Mouse (Mus musculus): ENCODE measurements around the gene Degs2. TPM values are rescaled to one million over a fixed set of nuclear protein-coding genes. Genes with fewer than 3 reads are reported as not detected.

The Degs2 gene
- polyA plus RNA-seq, 2 experiments = 0.18 TPM; not detected in 1

DNA sequence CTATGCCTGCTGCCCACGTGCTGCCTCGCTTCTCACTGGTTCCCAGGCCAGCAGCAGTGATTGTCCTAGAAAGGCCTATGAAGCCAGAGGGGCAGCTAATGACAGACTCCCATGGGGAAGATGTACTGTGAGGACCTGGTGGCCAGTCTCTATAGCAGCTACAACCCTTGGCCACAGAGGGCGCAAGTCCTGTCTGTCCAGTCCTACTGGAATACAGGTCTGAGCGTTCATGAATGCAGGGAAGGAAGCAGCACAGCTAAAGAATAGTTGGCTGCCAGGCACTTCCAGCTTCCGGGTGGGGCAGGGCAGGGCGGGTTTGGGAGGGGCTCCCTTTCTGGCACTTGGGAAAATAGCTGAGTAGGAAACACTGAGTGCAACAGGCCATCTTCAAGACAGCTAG, 15.2 kb downstream of the Degs2 start:
- TF ChIP-seq EP300 (IDR thresholded peaks at IDR 0.05; ENCODE audit: low read depth) (no peak), CTCF (IDR thresholded peaks at IDR 0.05; ENCODE audit: low read depth) (peak; percentile 31; the same call in 1 of the 2 replicates)
- Histone ChIP-seq H3K9ac (replicated peaks) (no peak overlapping the region), H3K9me3 (ENCODE audit: control insufficient read depth, low read length) (no peaks in the 10 kb centered on the region), H3K27me3 (ENCODE audit: control insufficient read depth, insufficient read depth, low read length) (no peaks in the 10 kb centered on the region), H3K36me3 (replicated peaks; ENCODE audit: control insufficient read depth, insufficient read depth, low read depth) (no peaks in the 10 kb centered on the region), H3K4me1 (replicated peaks; ENCODE audit: control insufficient read depth in 2 of 2, insufficient read depth in 2 of 2, low read length in 1 of 2) (no peaks in the 10 kb centered on the region), H3K4me3 (ENCODE audit: insufficient read depth in 1 of 2, low read depth in 2 of 2, low read length in 2 of 2) (no peak overlapping the region), H3K27ac (no peak overlapping the region), H3K4me2 (ENCODE audit: low read depth) (no peak overlapping the region)
- DNase-seq (ENCODE audit: low read depth in 3 of 3, low spot score in 3 of 3) = no peak
- WGBS (ENCODE audit: insufficient replicate concordance) = 62% methylated on average over 6 of the region's 6 CpGs
- ATAC-seq (ENCODE audit: insufficient read depth) = no peak

DNA sequence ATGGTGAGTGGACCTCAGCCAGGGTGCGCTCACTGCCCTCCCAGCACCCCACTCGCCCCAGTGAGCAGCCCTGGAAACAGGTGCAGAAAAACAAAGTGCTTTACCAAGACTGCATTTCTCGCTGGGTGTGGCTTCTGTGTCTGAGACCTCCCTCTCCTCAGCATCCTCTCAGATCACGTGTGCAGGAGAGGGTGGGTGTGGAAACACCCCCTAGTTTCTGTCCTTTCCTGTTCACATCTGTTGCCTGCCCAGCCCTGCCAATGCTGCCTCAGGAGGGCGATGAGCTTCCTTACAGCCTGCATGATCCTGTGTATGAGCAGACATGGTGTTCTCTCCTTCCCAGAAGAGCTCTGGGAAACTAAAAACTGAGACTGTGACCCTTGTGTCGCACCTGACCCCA, 15.7 kb downstream of the Degs2 start:
- no peak for DNase-seq (ENCODE audit: low read depth in 3 of 3, low spot score in 3 of 3)
- no peak overlapping the region for H3K4me2 ChIP-seq (ENCODE audit: low read depth)
- no peaks in the 10 kb centered on the region for H3K27me3 ChIP-seq (ENCODE audit: control insufficient read depth, insufficient read depth, low read length)
- no peaks in the 10 kb centered on the region for H3K4me1 ChIP-seq (replicated peaks; ENCODE audit: control insufficient read depth in 2 of 2, insufficient read depth in 2 of 2, low read length in 1 of 2)
- H3K9me3 ChIP-seq (ENCODE audit: control insufficient read depth, low read length) = no peaks in the 10 kb centered on the region
- no peak overlapping the region for H3K9ac ChIP-seq (replicated peaks)
- no peak for ATAC-seq (ENCODE audit: insufficient read depth)
- 47% methylated on average over 6 of the region's 6 CpGs for WGBS (ENCODE audit: insufficient replicate concordance)
- TF ChIP-seq EP300 (IDR thresholded peaks at IDR 0.05; ENCODE audit: low read depth) (no peak), CTCF (IDR thresholded peaks at IDR 0.05; ENCODE audit: low read depth) (no peak)
- no peaks in the 10 kb centered on the region for H3K36me3 ChIP-seq (replicated peaks; ENCODE audit: control insufficient read depth, insufficient read depth, low read depth)
- H3K27ac ChIP-seq = no peak overlapping the region
- no peak overlapping the region for H3K4me3 ChIP-seq (ENCODE audit: insufficient read depth in 1 of 2, low read depth in 2 of 2, low read length in 2 of 2)

DNA sequence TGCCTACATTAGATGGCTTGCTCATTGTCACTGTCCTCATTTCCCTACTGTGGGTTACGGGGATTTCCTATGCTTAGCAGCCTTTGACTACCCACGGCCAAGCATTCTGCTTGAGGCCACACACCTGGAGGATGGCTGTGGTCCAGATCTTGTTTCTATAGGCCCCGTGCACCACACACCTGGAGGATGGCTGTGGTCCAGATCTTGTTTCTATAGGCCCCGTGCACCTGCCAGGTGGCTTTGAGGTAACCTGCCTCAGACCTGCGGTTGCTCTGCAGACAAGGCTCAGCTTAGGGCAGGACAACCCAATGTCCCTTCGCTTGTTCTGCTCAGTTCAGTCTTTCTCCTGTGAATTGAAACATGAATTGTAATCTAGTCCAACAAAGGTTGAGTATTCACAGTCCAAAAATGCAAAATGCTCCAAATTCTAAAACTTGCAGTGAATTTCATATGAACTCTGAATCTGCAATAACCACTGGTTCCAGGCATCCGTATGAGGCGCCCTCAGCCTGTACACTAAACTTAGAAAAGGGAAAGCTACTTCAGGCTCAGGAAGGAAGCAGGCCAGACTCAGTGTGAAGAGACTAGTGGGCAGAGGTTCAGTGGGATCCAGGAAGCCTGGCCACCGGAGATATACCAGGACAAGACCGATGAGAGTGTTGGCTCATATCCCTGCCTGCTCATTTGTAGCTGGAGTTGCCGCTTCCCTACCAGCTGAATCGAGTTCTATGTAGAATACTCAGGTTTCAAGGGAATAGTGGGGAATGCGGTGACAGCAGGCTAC, 19.7 kb downstream of the Degs2 start:
- ATAC-seq (ENCODE audit: insufficient read depth) (no peak), DNase-seq (ENCODE audit: low read depth in 3 of 3, low spot score in 3 of 3) (no peak)
- Histone ChIP-seq H3K9me3 (ENCODE audit: control insufficient read depth, low read length) (no peaks in the 10 kb centered on the region), H3K36me3 (replicated peaks; ENCODE audit: control insufficient read depth, insufficient read depth, low read depth) (no peaks in the 10 kb centered on the region), H3K27ac (no peak overlapping the region), H3K4me3 (ENCODE audit: insufficient read depth in 1 of 2, low read depth in 2 of 2, low read length in 2 of 2) (no peak overlapping the region), H3K4me1 (replicated peaks; ENCODE audit: control insufficient read depth in 2 of 2, insufficient read depth in 2 of 2, low read length in 1 of 2) (no peaks in the 10 kb centered on the region), H3K4me2 (ENCODE audit: low read depth) (no peak overlapping the region), H3K27me3 (ENCODE audit: control insufficient read depth, insufficient read depth, low read length) (no peaks in the 10 kb centered on the region), H3K9ac (replicated peaks) (no peak overlapping the region)
- TF ChIP-seq EP300 (IDR thresholded peaks at IDR 0.05; ENCODE audit: low read depth) (no peak), CTCF (IDR thresholded peaks at IDR 0.05; ENCODE audit: low read depth) (no peak)
- 62% methylated on average over 13 of the region's 13 CpGs for WGBS (ENCODE audit: insufficient replicate concordance)

DNA sequence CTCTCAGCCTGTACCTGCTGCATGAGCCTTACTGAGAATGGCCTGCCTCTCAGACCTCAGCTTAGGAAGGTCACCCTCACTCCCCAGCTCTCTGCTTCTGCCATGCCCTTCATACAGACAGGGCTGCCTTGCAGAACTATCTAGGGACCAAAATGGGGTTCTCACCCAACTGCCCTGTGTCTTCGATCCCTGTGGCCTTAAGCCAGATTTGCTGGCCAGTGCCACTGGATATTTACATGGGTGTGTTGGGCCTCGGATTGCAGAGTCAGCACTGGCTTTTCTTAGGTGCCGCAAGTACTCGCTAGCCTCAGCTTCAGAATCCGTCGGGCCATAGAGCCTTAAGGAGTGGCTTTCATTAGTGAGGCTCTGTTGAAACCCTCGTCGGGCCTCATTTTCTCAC, 21.3 kb downstream of the Degs2 start:
- no peak for DNase-seq (ENCODE audit: low read depth in 3 of 3, low spot score in 3 of 3)
- Histone ChIP-seq H3K36me3 (replicated peaks; ENCODE audit: control insufficient read depth, insufficient read depth, low read depth) (no peaks in the 10 kb centered on the region), H3K27me3 (ENCODE audit: control insufficient read depth, insufficient read depth, low read length) (no peaks in the 10 kb centered on the region), H3K4me3 (ENCODE audit: insufficient read depth in 1 of 2, low read depth in 2 of 2, low read length in 2 of 2) (no peak overlapping the region), H3K9me3 (ENCODE audit: control insufficient read depth, low read length) (no peaks in the 10 kb centered on the region), H3K9ac (replicated peaks) (no peak overlapping the region), H3K4me2 (ENCODE audit: low read depth) (no peak overlapping the region), H3K27ac (no peak overlapping the region), H3K4me1 (replicated peaks; ENCODE audit: control insufficient read depth in 2 of 2, insufficient read depth in 2 of 2, low read length in 1 of 2) (no peaks in the 10 kb centered on the region; a peak in 1 of 4 replicates)
- ATAC-seq (ENCODE audit: insufficient read depth) = no peak
- WGBS (ENCODE audit: insufficient replicate concordance) = 70% methylated on average over 8 of the region's 8 CpGs
- no peak for TF ChIP-seq CTCF (IDR thresholded peaks at IDR 0.05; ENCODE audit: low read depth)

DNA sequence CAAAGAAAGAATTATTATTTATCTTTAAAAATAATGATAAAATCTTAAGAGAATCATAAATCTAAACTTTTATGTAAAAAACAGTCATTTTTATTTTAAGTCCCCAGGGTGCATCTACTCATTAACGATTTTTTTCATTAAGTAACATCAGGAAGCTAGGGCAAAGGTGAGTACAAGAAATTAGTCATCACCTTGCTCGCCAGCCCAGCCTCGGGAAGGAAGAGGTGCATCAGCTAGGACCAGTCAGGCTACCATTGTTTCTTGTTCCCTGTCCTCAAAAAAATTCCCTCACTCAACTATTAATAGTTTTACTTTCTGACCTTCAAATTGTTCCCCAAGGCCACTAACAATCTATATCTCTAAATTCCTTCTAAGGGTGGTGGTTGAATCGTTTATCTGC, 23.7 kb downstream of the Degs2 start:
- H3K4me3 ChIP-seq (ENCODE audit: insufficient read depth in 1 of 2, low read depth in 2 of 2, low read length in 2 of 2) = no peak overlapping the region
- WGBS (ENCODE audit: insufficient replicate concordance) = 57% methylated on average over 4 of the region's 4 CpGs
- H3K27ac ChIP-seq = no peak overlapping the region
- H3K4me1 ChIP-seq (replicated peaks; ENCODE audit: control insufficient read depth in 2 of 2, insufficient read depth in 2 of 2, low read length in 1 of 2) = no peaks in the 10 kb centered on the region; a peak in 1 of 4 replicates
- no peak overlapping the region for H3K9ac ChIP-seq (replicated peaks)
- ATAC-seq (ENCODE audit: insufficient read depth) (no peak), DNase-seq (ENCODE audit: low read depth in 3 of 3, low spot score in 3 of 3) (no peak)
- no peaks in the 10 kb centered on the region for H3K36me3 ChIP-seq (replicated peaks; ENCODE audit: control insufficient read depth, insufficient read depth, low read depth)
- no peaks in the 10 kb centered on the region for H3K9me3 ChIP-seq (ENCODE audit: control insufficient read depth, low read length)
- TF ChIP-seq EP300 (IDR thresholded peaks at IDR 0.05; ENCODE audit: low read depth) = no peak
- TF ChIP-seq CTCF (IDR thresholded peaks at IDR 0.05; ENCODE audit: low read depth) = no peak
- H3K27me3 ChIP-seq (ENCODE audit: control insufficient read depth, insufficient read depth, low read length) = no peaks in the 10 kb centered on the region
- no peak overlapping the region for H3K4me2 ChIP-seq (ENCODE audit: low read depth)
